Mouse (Mus musculus) kidney, postnatal 4 days (tissue): ENCODE results near the gene Bglap2.
"Not testable (repeated sequence)": the region's sequence is repeated elsewhere in the genome, so short reads cannot be mapped to it uniquely, and the experiment has no call there.

Experiments used
- DNase-seq, 2 experiments: peaks; one replicate each; pipeline ENCODE4 v3.0.0; 2021; ENCODE audit warnings: mixed read lengths in 2 of 2

The Bglap2 gene

DNA sequence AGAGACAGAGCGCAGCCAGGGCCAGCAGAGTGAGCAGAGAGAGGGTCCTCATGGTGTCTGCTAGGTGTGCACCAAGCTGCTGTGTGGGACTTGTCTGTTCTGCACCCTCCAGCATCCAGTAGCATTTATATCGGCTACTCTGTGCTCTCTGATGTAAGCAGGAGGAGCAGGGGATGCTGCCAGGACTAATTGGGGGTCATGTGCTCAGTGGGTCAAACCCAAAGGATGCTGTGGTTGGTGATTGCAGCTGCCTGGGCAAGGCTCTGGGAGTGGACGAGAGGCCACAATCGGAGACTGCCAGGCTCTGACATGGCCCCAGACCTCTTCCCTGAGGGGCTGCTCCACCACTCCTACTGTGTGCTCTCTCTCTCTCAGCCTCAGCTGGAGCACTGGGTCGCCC, at the start of gene Bglap2:
Gene Bglap2 (minus strand): TSS at position 101 of the 400 bp plus-strand sequence.
- not testable (repeated sequence) for DNase-seq

DNA sequence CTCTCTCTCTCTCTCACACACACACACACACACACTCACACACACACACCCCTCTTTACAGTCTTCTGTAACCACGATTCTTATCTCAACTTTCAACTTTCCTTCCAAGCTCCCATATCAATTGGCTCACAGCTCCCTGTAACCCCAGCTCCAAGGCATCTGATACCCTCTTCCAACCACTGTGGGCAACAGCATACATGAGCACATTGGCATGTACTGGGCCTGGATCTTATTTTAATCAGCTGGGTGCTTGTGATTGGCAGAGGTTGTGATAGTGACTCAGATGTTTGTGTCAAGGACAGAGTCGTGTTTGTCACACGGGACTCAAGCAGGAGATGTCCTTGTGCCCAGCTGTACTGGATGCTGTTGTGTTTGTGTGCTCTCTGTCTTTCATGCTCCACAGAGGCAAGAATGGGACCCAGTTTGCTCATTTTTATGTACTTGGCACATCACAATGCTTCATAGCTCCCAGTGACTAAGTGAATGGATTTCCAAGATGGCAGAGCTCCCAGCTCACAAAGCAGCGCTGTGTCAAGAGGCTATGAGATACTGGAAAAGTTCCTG, 48.9 kb upstream of the Bglap2 start:
- no peak for DNase-seq

GRCm38 (mm10) chr3:88425708-88426420, 47.4 kb upstream of the Bglap2 start:
- no peak for DNase-seq

GRCm38 (mm10) chr3:88425330-88425689, 46.8 kb upstream of the Bglap2 start:
- DNase-seq = no peak

DNA sequence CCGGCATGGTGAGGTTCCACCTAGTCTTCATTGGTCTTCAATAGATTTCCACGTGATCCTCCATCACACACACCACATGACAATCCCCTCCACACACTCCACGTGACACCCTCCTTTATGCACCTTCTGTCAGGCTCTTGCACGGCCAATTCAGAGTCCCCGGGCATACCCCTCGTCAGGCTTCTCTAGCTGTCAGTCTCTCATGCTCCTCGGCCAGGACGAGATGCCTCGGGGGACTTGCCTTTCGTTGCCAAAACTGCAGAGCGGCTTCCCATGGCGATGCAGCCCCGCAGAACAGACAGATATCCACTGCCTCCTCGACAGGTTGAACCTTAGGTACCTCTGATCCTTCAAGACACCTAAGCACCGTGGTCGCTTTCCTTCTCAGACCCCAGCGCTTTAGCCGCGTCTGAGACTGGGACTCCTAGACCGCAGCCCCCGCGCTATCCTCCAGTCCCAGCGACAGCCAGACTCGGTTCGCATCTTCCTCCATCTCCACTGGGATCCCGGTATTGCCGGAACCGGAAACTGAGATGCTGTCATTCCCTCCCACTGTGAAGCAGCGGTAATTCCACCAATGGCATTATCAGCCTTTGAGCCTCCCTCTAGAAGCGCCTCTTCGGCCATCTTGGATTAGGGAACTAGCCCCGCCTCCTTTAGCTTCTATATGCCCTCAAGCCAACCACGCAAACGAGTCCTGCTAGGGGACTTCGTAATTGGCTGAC, 46.3 kb upstream of the Bglap2 start, which contains the start of gene Slc25a44:
Gene Slc25a44 (minus strand): TSS at position 535 of the 725 bp plus-strand sequence.
- DNase-seq = peak; percentile 92 to 94

DNA sequence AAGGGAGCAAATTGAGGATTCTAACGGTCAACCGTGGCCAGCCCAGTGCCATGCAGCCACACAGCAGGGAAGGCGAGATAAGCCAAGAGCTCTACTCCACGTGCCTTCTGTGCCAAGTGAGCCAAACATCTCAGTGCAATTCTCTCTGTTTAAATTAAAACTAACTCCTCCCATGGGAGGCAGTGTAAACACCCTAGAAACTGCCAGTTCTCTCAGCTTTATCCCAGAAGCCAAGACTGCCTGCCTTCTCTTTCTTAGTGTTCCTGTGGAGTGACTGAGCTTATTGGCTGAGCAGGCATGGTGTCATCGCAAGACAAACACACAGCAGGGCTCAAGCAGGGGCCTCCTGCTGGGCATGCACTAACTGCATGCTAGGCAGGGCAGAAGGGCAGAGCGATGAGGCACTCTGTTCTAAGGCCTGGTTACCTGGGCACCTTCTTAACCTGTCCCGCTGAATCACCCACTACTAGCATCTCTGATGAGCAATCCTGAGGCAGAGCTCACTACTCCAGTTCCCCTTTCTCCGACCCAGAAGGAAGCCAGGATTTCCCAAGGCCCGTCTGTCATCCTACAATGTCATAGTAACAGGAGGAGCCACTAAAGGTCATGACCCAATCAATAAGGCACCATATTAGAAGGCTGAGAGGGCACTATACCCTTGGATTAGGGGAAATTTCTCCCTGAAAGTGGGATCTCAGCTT, 43.7 kb upstream of the Bglap2 start:
- peak in 1 of 2 experiments; percentile 31 for DNase-seq

- DNase-seq = no peak
These were observed 42.3 kb upstream of the Bglap2 start for GRCm38 (mm10) chr3:88420771-88421170.

DNA sequence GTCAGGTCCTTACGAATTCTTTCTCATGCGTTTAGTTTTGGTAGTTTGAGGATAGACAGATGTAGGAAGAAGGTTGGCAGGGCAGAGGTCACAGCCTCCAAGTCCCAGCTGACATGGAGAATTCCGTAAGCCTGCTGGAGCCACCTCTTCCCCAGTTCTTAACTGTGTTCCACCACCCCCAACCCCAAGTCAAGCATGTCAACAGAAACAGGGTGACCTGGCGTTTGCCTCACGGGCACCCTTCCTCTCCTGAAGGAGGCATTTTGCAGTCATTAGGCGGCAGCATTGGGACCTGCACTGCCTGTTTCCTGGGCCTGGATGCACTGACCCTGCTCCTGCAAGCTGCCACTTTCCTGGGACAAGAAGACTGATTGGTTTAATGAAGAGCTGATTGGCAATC, 39.5 kb upstream of the Bglap2 start:
- no peak for DNase-seq

- no peak for DNase-seq
These were observed 37.2 kb upstream of the Bglap2 start for GRCm38 (mm10) chr3:88415668-88416067.

DNA sequence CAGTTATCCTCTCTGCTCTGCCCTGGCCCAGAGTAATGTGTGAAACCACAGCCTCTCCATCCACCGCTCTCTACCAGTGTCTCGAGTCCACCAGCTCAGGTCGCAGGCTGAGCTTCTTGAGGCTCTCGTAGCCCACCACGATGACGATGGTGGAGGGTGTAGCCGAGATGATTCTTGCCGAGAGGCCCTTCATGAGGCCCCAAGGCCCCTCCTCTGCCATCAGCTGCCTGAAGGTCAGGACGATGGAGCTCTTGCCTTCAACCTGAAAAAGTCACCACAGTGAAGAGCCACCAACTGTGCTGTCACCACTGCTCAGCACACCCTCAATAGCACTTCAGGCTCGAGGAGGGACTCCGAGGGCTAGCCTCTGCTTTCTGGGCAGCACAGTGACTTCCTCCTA, 34.1 kb upstream of the Bglap2 start:
- no peak for DNase-seq

DNA sequence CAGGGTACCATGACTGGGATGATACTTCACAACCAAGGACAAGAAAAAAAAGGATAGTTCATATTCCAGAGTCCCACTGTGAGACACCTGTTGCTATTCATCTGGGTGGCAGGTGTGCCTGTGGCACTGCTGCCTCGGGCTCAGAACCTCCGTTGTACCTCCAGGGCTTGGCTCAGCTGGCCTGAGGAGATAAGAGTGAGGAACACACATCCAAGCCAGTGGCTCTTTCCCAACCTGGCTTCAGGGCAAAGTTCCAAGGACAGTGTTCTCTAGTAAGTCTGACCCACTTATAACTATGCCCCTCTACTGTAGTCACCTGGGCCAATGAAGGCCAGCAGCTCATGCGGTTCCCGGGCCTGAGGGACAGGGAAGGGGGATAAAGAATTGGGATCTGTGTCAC, 33.2 kb upstream of the Bglap2 start:
- no peak for DNase-seq

GRCm38 (mm10) chr3:88410645-88411031, 32.1 kb upstream of the Bglap2 start:
- DNase-seq = peak; percentile 37 to 56

DNA sequence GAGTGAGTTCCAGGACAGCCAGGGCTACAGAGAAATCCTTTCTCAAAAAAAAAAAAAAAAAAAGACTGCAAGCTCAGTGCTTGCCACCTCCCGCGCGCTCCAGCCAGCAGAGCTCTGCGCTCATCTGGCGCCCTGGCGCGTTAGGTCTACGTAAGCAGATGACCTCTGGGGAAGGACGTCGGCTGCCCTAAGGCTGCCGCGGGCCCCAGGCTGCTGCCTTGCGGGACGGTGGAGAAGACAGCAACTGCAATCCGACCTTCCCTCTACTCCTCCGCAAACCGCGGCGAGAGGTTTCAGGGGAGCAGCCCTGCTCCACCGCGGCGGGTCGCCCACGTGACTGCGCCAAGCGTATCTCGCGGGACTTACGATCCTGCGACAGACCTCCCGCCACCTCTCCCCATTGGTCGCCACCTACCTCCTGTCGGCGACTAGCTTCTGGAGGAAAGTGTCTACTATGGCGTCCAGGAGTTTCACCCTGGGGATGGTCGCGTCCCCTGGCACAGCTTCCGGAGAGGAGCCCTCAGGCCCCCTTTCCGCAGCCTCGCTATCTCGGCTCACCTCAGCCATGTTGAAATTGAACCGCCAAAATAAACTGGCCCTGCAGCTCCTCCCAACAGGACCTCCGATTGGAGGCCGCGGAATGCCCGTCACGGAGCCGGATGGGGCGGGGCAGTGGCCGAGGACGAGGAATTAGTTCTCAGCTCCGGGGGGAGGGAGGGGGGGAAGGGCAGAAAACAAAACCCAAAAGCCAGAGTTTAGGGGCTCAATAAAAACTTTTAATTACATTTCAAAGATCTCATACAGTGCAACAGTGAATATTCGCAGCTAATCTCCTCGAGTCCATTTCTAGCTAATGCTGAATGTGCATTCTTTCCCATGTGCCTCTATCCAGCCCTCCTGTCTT, 31.5 kb upstream of the Bglap2 start, which contains the start of gene Pmf1:
Gene Pmf1 (minus strand): TSS at position 591 of the 904 bp plus-strand sequence.
- peak; percentile 96 to 97 for DNase-seq

- DNase-seq = no peak
These were observed 30.5 kb upstream of the Bglap2 start for GRCm38 (mm10) chr3:88408953-88409352.

GRCm38 (mm10) chr3:88407529-88407928, 29.0 kb upstream of the Bglap2 start:
- no peak for DNase-seq

DNA sequence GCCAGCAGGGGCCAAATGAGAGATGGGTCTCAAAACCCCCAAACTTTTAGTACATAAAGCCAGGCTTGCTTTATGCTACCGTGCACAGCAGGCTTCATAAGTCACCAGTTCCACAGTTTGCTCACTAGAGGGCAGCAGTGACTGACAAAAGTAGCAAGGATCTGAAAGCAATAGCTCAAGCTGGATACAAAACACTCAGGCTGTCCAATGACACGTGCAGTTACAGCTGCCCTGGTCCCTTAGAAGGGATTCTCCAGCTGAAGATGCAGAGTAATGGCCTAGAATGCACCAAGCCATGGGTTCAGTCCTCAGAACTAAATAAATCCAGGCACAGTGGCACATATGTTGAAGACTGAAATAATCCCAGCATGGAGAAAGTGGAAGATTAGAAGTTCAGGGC, 28.6 kb upstream of the Bglap2 start:
- peak; percentile 65 to 78 for DNase-seq

DNA sequence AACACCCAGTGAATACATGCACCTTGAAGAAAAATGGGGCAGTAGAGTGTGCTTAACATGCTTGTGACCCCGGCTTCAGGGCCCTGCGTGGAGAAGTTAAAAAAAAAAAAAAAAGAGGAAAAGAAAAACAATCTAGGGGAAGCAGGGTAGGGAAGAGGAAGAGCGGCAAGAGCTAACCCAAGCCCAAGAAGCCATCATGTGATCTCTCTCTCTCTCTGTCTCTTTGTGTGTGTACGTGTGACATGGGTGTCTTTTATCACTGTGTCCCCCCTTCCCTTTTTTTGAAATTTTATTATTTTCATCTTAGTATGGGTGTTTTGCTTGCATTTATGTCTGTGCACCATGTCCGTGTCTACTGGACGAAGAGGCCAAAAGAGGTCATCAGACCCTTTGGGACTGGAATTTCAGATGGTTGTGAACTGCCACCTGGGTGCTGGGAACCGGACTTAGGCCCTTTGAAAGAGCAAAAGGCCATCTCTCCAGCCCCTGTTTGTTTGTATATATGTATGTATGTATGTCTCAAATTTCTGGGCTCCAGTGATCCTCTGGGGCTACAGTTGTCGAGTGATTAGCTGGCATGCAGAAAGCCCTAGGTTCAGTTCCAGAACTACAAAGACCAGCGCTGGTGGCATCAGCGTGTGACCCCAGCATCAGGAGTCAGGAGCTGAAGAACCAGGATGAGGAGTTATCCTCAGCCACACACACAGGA, 25.2 kb upstream of the Bglap2 start:
- no peak for DNase-seq

DNA sequence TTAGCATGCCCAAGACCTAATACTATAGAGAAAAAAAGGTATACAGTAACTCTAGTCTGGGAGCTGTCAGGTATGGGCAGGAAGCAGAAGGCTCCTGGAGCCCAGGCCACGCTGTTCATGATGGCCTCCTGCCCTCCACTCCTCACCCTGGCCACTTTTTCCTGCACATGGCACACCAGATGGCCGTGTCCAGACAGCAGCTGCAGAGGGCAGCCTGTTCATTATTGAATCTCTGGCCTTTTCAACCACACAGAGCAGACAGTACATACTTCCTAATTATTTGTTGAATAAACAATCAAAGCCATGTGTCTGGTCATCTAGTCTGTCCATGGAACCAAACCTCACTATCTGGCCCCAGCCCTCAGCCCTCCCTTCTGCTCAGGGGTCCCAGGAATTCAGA, 20.2 kb upstream of the Bglap2 start:
- DNase-seq = no peak

- no peak for DNase-seq
These were observed 17.2 kb upstream of the Bglap2 start for GRCm38 (mm10) chr3:88395742-88396141.

DNA sequence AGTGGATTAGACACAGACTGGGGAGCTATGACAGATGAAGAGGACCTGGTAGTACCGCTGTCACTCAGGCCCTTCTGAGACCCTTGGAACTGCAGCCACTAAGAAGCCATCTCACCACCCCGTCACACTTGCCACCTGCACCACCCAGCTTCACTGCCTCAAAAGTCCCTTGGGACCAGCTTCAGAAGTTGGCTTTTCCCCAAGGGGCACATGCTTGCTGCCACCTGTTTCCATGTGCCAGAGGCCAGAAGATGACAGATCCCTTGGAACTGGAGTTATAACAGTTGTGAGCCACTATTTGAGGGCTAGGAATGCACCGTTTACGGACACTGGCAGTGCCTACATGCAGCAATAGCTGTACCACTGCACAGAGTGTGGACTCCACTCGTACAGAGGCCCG, 16.8 kb upstream of the Bglap2 start:
- DNase-seq = no peak

- DNase-seq = no peak
These were observed 15.4 kb upstream of the Bglap2 start for GRCm38 (mm10) chr3:88393776-88394375.
